Mouse (Mus musculus) myocyte (in vitro differentiated cells): Measurements from ENCODE around the gene Fgf11. TPM values are rescaled to one million over a fixed set of nuclear protein-coding genes. Genes with fewer than 3 reads are reported as not detected.

Experiments
- H3K27me3 ChIP-seq: one replicate; pipeline ENCODE4 v1.6.1; 2011; ENCODE audit not compliant: control insufficient read depth, insufficient read depth, insufficient read length
- H3K36me3 ChIP-seq: one replicate; pipeline ENCODE4 v1.6.1; 2011; ENCODE audit not compliant: control insufficient read depth, insufficient read depth
- H3K4me2 ChIP-seq: one replicate; pipeline ENCODE4 v1.6.1; 2011; ENCODE audit warnings: low read depth, control low read depth
- H3K4me3 ChIP-seq: one replicate; pipeline ENCODE4 v1.5.1; 2011; ENCODE audit warnings: mild to moderate bottlenecking, control low read depth, moderate library complexity
- H3K79me2 ChIP-seq: one replicate; pipeline ENCODE4 v1.6.1; 2011; ENCODE audit not compliant: control insufficient read depth, insufficient read depth
- H3ac ChIP-seq: one replicate; pipeline ENCODE4 v1.6.1; 2011; ENCODE audit not compliant: control insufficient read depth, insufficient read length
- CEBPB ChIP-seq: IDR thresholded peaks from 2 replicates; pipeline ENCODE4 v1.6.1; 2011; ENCODE audit warnings: mild to moderate bottlenecking, moderate library complexity; ENCODE audit not compliant: poor library complexity, insufficient read depth, severe bottlenecking
- E2F4 ChIP-seq: IDR thresholded peaks from one replicate; pipeline ENCODE4 v1.6.1; 2011; ENCODE audit warnings: mild to moderate bottlenecking, control low read depth, moderate library complexity; ENCODE audit not compliant: insufficient read depth
- MAX ChIP-seq: IDR thresholded peaks from one replicate; pipeline ENCODE4 v1.6.1; 2011; ENCODE audit warnings: low read depth, mild to moderate bottlenecking, control low read depth
- MYOD1 ChIP-seq, 3 experiments: IDR thresholded peaks; one replicate each; pipeline ENCODE4 v1.6.1; 2011; ENCODE audit warnings: control low read depth in 2 of 3, low read depth in 2 of 3, mild to moderate bottlenecking in 2 of 3, moderate library complexity in 1 of 3; ENCODE audit not compliant: insufficient read length in 2 of 3, control insufficient read depth in 1 of 3
- MYOG ChIP-seq, 3 experiments: IDR thresholded peaks; one replicate each; pipeline ENCODE4 v1.6.1; 2011; ENCODE audit warnings: control low read depth in 2 of 3, low read depth in 2 of 3, mild to moderate bottlenecking in 2 of 3; ENCODE audit not compliant: insufficient read length in 2 of 3, control insufficient read depth in 1 of 3, insufficient read depth in 1 of 3
- POLR2A ChIP-seq: IDR thresholded peaks from one replicate; pipeline ENCODE4 v1.6.1; 2011; ENCODE audit warnings: low read depth, mild to moderate bottlenecking, control low read depth, moderate library complexity; ENCODE audit not compliant: insufficient read length
- POLR2AphosphoS2 ChIP-seq: IDR thresholded peaks from one replicate; pipeline ENCODE4 v1.6.1; 2011; ENCODE audit warnings: low read depth, control low read depth; ENCODE audit not compliant: insufficient read length
- REST ChIP-seq: IDR thresholded peaks from one replicate; pipeline ENCODE4 v1.6.1; 2011; ENCODE audit warnings: mild to moderate bottlenecking, control low read depth, moderate library complexity; ENCODE audit not compliant: insufficient read depth, insufficient read length
- SRF ChIP-seq: IDR thresholded peaks from one replicate; pipeline ENCODE4 v1.6.1; 2011; ENCODE audit warnings: low read depth; ENCODE audit not compliant: control insufficient read depth, insufficient read length
- TCF12 ChIP-seq: IDR thresholded peaks from one replicate; pipeline ENCODE4 v1.6.1; 2011; ENCODE audit warnings: mild to moderate bottlenecking, control low read depth; ENCODE audit not compliant: poor library complexity, insufficient read depth, severe bottlenecking
- TCF3 ChIP-seq: IDR thresholded peaks from one replicate; pipeline ENCODE4 v1.6.1; 2011; ENCODE audit warnings: low read depth, control low read depth; ENCODE audit not compliant: insufficient read length
- USF1 ChIP-seq: IDR thresholded peaks from one replicate; pipeline ENCODE4 v1.6.1; 2011; ENCODE audit warnings: low read depth, mild to moderate bottlenecking, control low read depth, moderate library complexity
- polyA plus RNA-seq: library from polyadenylated mRNA; unstranded; fragments of >200 nt; fragmentation: generic; extraction: Trizol; gene quantifications from one replicate; pipeline ENCODE4 v1.2.1, GENCODE M21; 2012; ENCODE audit warnings: missing spikeins

Fgf11 gene
- polyA plus RNA-seq, 1 experiment = 17.5 TPM

DNA sequence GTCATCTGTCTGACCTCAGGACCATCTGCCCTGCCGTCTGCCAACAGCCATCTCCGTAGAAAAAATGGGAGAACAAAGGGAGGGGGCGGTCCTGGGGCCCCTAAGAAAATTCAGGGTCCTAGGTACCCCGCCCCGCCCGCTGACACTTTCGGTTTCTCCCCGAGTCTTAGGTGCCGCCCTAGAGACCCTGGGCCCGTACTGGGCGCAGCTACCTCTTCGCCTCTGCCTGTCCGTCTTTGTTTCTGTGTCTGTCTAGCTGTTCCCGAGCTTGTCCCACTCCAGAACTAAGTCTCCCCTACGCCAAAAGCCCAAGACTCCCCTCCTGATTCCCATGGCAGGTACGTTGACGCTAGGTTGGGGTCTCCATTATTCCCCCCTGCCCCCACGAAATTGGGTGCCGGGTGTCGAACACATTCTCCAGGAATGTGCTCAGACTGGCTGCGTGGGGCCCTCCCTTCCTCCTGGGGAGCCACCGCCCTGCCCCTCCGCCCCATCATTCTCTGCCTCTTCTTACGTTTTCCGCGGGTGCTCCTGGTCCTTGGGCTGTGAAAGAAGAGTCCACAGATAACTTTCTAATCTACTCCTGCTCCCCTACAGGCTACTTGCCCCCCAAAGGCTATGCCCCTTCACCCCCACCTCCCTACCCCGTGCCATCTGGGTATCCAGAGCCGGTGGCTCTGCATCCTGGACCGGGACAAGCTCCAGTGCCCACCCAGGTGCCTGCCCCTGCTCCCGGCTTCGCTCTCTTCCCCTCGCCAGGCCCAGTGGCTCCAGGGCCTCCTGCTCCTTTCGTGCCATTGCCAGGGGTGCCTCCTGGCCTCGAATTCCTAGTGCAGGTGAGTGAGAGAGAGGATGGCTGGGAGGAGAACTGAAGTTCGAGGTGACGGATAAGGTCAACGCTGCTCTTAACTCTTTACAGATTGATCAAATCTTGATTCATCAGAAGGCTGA is 45.4 kb upstream of the Fgf11 start:
- H3K36me3 ChIP-seq = peaks cover 12% of the 10 kb centered on the region
- peak overlapping the region; percentile 97 for H3K4me3 ChIP-seq
- H3K79me2 ChIP-seq = peaks cover 9% of the 10 kb centered on the region
- peak overlapping the region; percentile 40 for H3ac ChIP-seq
- peak overlapping the region; percentile 98 for H3K4me2 ChIP-seq
- no peak for TF ChIP-seq TCF3
- TF ChIP-seq MAX = no peak
- no peak for TF ChIP-seq USF1
- no peak for TF ChIP-seq REST
- peak; percentile 21 for TF ChIP-seq POLR2A
- no peaks in the 10 kb centered on the region for H3K27me3 ChIP-seq

DNA sequence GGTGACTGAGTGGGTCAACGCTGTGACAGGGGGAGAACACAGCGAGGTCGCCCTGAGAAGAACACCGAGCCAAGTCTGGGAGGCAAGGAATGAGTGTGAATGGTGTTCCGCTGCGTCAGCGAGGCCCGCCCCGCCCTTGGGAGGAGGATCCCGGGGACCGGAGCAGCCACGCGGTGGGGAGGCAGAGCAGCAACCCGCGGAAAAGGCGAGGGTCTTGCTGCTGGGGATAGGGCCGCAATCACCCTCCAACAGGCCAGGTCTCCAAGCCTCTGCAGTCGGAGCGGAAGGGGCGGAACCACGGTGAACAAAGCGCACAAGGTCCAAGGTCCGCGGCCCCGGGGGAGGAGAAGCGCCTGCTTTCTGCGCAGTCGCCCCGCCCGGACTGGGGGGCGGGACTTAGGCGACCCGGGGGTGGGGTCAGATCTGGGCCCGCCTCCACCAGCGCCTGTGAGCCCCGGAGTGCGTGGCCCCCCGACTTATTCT is 44.6 kb upstream of the Fgf11 start, which contains the start of gene Plscr3:
Plscr3 (plus strand) TSS at position 179 of the 483 bp plus-strand sequence.
- H3ac ChIP-seq = peak within 1 kb of the TSS; percentile 40
- H3K4me3 ChIP-seq = peak within 1 kb of the TSS; percentile 97
- H3K4me2 ChIP-seq = peak within 1 kb of the TSS; percentile 98
- H3K36me3 ChIP-seq = peaks cover 12% of the 10 kb centered on the region
- peaks cover 9% of the 10 kb centered on the region for H3K79me2 ChIP-seq
- H3K27me3 ChIP-seq = no peaks in the 10 kb centered on the region
- TF ChIP-seq SRF = no peak
- peak; percentile 88 for TF ChIP-seq POLR2A
- peak; percentile 92 for TF ChIP-seq POLR2AphosphoS2
- TF ChIP-seq REST = no peak
- peak; percentile 25 for TF ChIP-seq MAX

DNA sequence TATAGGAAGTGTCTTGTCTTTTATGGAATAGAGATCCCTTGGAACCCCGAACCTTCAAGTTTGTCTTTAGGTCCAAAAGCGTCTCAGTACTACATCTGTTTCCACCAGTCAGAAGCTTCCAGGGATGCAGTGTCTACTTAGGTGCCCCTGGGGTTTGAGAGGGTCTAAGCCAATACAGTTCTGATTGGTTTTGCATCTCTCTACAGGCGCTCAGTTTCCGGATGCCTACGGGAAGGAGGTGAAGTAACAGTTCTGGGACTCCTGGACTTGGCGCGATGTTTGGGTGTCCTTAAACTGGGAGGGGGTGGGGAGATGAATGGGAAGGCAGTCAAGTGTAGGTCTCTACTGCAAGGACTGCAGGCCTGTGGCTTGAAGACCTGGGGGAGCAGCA is 37.1 kb upstream of the Fgf11 start:
- no peaks in the 10 kb centered on the region for H3K36me3 ChIP-seq
- H3ac ChIP-seq = peak overlapping the region; percentile 84
- no peaks in the 10 kb centered on the region for H3K27me3 ChIP-seq
- H3K4me3 ChIP-seq = peak overlapping the region; percentile 39
- H3K4me2 ChIP-seq = peak overlapping the region; percentile 85
- no peak for TF ChIP-seq POLR2AphosphoS2
- TF ChIP-seq TCF3 = no peak
- TF ChIP-seq USF1 = no peak
- no peak for TF ChIP-seq SRF
- no peak for TF ChIP-seq POLR2A
- no peak for TF ChIP-seq MAX
- TF ChIP-seq TCF12 = no peak
- TF ChIP-seq MYOD1 (IDR thresholded peaks at IDR 0.05; ENCODE audit: control insufficient read depth in 1 of 3, insufficient read length in 2 of 3, low read depth in 2 of 3) = no peak
- TF ChIP-seq E2F4 = no peak
- TF ChIP-seq CEBPB = no peak
- TF ChIP-seq MYOG (IDR thresholded peaks at IDR 0.05; ENCODE audit: control insufficient read depth in 1 of 3, insufficient read depth in 1 of 3, insufficient read length in 2 of 3, low read depth in 2 of 3) = no peak
- no peak for TF ChIP-seq REST
- no peaks in the 10 kb centered on the region for H3K79me2 ChIP-seq

DNA sequence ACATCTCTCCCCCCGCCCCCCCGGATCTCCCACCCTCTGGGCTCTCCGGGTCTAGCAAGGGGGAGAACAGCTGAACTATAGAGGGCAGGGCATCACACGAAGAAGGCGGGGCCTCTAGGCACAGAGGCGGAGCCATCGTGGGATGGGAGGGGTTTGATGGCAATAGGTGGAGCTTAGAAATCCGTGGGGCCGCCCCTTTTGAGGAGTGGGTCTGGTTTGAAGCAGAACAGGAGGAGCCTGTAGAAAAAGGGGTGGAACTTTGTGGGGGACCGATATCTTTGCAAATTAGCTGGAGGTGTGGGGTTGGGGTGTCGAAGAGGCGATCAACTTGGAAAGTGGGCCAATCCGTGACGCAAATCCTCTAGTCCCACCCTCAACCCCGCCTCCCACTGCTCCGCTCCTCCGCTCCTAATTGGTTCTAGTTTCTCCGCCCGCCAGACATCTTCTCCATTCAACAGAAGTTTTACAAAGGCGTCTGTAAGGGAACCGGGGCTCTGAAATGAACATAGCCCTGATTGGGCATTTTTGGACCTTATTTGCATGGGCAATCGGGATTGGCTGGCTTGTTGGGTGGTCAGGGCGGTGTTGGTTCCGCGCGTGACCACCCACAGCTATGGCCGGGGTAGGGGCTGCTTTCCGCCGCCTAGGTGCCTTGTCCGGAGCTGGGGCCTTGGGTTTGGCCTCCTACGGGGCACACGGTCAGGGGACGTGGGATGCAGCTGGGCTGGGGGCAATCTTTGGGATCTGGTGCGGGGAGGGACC is 36.5 kb upstream of the Fgf11 start, which contains the start of gene Tmem256:
Tmem256 (plus strand) TSS at position 563 of the 762 bp plus-strand sequence.
- Histone ChIP-seq H3ac (peak within 1 kb of the TSS; percentile 84), H3K36me3 (no peaks in the 10 kb centered on the region), H3K4me3 (peak within 1 kb of the TSS; percentile 39), H3K79me2 (no peaks in the 10 kb centered on the region), H3K4me2 (peak within 1 kb of the TSS; percentile 86), H3K27me3 (no peaks in the 10 kb centered on the region)
- TF ChIP-seq POLR2A (peak; percentile 81), TCF3 (no peak), MAX (no peak), USF1 (no peak), SRF (peak; percentile 8), TCF12 (no peak), REST (no peak), POLR2AphosphoS2 (peak; percentile 86), CEBPB (no peak), MYOD1 (IDR thresholded peaks at IDR 0.05; ENCODE audit: control insufficient read depth in 1 of 3, insufficient read length in 2 of 3, low read depth in 2 of 3) (peak in 2 of 3 experiments; percentile 13 to 23), E2F4 (peak; percentile 58), MYOG (IDR thresholded peaks at IDR 0.05; ENCODE audit: control insufficient read depth in 1 of 3, insufficient read depth in 1 of 3, insufficient read length in 2 of 3, low read depth in 2 of 3) (peak in 2 of 3 experiments; percentile 38 to 42)
